Mouse (Mus musculus) mouse embryonic stem cell (cell line): ENCODE results near the gene Cyp2ab1.
"Not testable (repeated sequence)": the region's sequence is repeated elsewhere in the genome, so short reads cannot be mapped to it uniquely, and the experiment has no call there.

Source experiments
- in situ Hi-C, 2 experiments: fragments of 300-500 bp; cut with MboI; formaldehyde crosslinking; loops; 1 replicate in 1 of 2; 3 replicates in 1 of 2; pipeline ENCODE4 v1.14.3; 2019 to 2020; ENCODE audit warnings: low sequenced_read_pairs in 2 of 2, low pct_unique_long_range_greater_than_20kb in 1 of 2, mixed read lengths in 1 of 2; ENCODE audit not compliant: unreplicated experiment in 1 of 2

Gene Cyp2ab1

DNA sequence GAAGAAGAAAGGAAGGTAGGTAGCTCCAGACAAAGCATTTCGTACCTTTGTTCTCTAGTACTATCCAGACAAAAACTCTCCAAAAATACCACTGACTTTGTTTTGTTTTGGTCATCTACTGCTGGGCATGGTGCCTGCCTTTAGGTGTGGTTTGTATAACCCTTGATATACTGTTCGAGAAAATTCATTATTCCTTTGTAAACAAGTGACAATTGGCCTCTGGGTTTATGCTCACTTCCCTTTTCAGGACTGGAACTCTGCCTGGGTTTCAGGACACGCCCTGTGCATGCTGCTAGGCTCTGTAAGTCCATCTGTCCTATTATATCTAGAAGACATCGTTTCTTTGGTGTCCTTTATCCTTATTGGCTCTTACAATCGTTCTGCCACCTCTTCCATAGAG is at the start of gene Cyp2ab1:
Cyp2ab1 (minus strand) TSS at position 119 of the 400 bp plus-strand sequence.
- in situ Hi-C loops, result no loop called here

DNA sequence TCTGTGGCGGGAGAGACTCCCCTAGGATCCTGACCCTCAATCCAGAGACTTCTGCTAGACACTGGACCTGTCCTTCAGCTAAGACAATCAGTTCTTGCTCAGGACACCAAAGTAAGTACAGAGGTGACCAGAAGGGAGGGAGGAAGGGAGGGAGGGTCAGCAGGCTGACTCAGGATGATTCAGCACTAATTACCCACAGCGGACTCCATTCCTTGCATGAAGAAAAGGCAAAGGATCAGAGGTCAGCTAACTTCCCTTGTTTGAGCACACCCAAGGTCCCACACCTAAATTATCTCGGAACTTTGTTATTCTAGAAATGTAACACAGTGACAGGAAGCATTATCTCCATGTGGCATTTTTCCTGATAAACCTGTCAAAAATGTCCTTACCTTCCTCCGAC is 46.5 kb upstream of the Cyp2ab1 start:
- in situ Hi-C loops, result no loop called here

DNA sequence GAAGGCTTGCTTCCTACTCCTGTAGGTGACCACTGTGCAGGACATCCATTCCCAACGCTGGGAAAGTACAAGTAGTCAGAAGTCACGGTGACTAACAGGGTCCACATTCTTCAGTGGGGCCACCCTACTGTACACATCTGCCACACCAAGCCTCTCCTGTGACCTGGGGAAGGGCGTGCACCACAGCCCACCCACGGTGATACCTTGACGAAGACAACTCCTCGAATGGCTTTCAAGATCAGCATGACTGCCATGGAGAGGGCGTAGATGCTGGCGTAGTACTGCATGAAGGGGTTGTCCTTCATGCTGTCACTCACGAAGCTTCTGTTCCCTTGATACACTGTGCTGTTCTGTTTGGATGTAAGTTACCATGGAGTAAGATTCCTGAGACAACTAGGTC is 43.0 kb upstream of the Cyp2ab1 start:
- in situ Hi-C loops, result no loop called here

DNA sequence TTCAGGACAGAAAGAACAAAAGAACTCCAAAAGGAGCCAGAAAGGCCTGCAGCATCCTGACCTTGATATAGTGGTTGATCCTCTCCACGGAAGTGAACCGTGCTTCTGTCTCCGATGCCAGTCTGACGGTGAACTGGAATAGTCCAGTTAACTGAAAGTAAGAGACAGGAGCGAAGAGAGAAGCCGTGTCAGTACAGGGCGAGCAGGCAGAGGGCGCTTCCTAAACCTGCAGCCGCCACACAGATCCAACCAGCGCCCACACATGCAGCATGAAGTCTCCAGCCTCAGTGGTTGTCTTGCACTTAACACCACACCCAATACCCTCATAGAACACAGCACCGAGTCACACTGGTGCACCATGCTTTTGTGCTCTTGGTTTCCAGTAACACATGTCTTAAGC is 36.9 kb upstream of the Cyp2ab1 start:
- in situ Hi-C loops, result no loop called here

DNA sequence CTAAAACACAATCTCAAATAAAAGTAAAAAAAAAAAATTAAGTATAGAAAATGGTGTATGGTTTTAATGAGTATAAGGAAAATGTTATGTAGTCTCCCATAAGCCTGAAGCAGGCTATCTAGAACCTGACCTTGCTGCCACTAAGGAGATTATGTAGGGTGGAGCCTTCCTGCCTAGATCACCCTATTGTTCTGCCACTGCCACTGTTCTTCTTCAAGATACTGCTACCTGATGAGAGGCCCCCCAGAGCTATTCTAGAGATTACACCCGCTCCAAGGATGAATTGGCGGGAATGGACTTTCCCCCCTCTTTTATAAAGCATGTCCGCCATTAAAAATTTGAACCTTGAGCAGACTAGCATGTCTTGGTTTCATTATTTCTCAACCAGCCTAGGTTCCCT is 36.3 kb upstream of the Cyp2ab1 start:
- in situ Hi-C loops, result not testable (repeated sequence)

DNA sequence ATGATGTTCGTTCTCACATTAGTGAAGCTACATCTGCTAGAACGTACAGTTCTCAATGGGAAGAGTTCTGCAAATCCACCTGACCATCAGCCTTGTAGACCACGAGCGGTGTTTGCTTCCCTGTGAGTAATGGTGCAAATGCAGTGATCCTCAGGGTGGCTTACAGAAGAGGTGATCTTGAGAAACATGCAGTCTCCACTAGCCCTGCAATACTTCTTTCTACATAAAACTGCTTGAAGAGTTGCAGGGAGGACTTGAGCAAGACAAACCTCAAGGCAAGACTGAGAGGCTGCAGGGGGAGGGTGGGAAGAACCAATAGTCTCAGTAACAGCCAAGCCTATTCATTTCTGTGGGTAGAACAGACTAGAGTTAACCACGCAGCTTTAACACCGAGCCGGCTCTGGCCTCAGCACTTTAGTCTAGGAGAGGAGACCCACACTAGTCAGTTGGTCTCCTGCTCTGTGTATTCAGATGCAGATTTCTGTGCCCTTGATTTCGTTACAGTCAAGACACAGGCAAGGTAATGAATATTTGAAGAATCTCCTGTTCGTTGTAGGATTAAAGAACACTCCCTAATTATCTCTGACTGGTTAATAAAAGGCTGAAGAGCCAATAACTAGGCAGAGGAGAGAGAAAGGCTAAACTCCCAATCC is 34.6 kb upstream of the Cyp2ab1 start:
- in situ Hi-C loops, result no loop called here

DNA sequence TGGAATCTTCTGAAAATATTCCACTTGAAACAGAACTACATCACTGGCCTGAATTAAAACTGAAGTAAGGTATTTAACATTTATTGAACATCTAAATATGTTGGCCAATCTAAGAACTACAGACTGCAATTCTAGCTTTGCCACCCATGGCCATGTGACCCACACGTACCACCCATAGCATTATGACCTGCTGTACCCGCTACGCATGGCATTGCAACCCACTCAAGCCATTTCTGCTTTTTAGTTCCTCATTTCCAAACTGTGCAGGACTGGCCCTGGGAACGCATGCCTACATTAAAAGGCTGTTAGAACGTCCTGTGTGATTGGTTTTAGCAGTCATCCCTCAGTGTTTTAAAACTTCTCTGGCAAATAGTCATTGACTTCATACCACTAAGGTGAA is 32.6 kb upstream of the Cyp2ab1 start:
- in situ Hi-C loops, result no loop called here

DNA sequence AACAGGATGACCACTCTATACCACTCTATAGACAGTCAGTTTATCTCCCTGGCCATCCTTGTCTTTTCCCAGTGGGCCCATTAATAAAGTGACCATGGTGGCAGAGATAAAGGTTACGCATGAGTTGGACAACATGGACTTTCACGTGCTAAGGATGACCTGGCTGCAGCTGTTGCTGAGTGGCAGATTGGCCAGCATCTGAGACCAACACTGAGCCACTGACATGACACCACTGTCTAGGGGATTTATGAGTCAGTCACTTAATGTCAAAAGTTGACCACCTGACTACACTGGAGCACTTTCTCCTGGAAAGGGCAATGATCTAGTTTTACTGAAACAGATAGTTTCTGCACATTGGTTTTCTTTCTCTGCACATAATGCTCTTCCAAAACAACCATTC is 29.6 kb upstream of the Cyp2ab1 start:
- in situ Hi-C loops, result no loop called here

DNA sequence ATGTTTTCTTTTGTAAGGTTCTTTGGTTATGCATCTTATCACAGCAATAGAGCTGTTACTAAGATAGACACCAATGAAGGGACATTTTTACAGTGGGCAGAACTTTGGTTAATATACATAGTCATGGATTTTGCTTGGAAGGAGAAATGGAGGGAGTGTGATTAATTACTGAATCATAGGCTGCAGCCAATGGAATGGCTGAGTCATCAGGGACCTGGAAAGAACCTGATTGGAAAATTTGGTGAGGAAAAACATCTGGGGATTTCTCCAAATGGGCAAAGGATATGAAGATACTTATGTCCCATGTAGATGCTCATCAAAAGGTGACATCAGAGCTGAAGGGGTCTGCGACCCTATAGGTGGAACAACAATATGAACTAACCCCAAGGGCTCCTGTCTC is 28.8 kb upstream of the Cyp2ab1 start:
- in situ Hi-C loops, result no loop called here

DNA sequence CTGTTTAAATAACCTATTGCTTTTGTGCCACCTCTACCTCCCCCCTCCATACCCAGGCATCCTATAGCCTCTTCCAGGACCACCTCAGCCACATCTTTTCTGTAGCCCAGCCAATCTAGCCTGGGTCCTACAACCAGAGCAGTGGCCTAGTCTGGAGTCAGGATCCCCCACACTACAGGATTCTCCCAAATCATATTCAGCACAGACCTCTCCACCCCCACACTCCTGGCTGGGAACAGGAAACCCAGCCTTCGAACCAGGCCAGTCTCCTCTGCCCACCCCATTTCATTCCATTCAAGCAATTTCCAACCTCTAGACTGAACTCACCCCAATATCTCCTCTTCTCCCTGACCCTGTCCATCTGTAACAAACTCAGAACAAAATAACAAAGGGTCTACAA is 20.3 kb upstream of the Cyp2ab1 start:
- in situ Hi-C loops, result no loop called here

DNA sequence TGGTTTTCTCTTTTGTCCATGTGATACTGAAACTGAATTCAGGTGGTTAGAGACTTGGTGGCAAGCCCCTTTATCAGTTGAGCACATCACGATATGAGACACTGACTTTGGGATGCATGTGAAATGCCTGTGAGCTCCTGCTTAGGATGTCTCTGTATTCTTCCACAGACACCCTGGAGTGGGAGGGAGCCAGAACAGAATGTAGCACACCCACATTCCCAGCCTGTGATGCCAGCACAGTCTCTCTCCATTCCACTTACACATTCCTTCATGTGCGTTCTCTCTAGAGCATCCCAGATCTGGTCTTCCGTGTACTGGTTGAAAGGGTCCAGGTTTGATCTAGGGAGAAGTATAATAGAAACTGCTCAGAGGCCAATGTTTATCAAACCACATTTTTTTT is 13.4 kb upstream of the Cyp2ab1 start:
- in situ Hi-C loops, result no loop called here

DNA sequence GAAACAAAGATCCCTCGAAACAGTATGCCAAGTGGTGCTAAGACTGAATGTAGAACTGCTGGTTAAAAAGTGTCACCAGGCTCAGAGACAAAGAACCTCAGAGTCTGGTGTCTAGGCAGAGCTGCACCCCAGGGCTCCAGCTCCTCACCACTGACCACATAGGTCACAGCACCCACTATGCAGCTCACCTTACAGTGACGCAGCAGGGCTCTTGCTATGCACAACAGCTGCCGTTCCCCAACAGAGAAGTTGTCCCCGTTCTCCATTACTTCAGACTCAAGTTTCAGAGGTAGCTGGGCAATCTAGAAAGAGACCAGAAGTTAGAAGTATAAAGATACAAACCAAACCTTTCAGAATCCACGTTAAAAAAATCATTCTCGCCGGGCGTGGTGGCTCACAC is 9.7 kb upstream of the Cyp2ab1 start:
- in situ Hi-C loops, result no loop called here

DNA sequence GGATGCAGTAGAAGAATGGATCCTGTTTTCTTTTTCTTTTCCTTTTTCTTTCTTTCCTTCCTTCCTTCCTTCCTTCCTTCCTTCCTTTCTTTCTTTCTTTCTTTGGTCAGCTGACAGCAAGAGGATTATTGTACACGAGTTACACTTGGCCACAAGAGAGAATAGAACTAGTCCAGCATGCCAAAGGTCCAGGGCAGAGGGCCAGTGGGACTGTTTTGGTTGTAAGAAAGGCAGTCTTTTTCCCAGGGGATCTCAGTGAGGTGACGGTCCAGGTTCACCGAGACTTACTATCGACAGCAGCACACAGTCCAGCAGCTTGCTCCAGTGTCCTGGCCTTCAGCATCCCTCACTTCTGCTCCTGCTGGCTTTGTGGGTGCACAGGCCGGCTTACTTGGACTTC is 3.1 kb upstream of the Cyp2ab1 start:
- in situ Hi-C loops, result no loop called here

DNA sequence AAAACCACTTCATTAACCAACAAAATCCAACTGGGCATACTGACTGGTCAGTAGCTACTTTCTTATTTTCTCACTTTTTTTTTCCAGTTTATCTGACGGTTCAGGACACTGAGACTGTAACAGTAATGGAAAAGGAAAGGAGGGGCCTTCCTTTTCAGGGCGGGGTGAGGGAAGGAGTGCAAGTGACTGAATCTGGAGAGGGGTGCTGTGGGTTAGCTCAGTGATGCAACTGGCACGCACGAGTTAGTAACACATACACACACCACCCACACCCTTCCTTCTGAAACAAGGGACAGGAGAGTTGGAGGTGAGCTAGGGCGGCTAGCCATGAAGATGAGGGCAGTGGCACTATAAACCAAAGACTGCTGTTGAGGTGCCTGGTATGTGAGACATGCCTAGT is 1.3 kb downstream of the Cyp2ab1 start:
- in situ Hi-C loops, result no loop called here

DNA sequence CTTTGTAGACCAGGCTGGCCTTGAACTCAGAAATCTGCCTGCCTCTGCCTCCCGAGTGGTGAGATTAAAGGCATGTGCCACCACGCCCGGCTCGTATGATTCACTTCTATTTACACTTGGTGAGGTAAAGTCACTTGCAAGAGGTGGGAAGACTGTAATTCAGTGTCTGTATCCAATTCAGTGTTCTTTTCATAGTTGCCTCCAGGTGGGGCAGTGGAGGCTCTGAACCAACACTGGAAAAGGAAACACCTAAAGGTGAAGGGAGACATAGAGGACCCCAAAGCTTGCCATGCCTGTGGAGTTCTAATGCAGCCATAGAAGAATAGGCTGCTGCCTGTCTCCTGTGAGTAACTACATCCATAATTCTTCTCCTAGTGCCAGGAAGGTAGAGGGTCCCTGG is 2.9 kb downstream of the Cyp2ab1 start:
- in situ Hi-C loops, result no loop called here

DNA sequence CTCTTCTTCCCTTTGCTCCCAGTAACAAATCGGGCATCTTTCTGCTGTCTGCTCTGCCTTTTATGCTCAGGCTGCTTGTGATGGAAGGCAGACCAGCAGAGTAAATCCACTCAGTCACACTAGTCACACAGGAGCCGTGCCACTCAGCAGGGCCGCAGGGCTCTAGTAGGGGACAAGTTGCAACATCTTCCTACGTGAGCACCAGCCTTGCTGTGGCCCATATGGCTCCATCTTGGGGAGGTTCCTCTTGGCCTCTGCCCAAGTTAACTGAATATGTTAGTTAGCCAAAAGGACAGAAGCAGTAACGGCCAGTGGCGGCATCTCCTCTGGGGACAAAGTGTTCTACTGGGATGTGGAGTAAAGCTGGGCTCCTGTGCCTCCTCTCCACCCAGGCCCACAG is 8.4 kb downstream of the Cyp2ab1 start:
- in situ Hi-C loops, result no loop called here

DNA sequence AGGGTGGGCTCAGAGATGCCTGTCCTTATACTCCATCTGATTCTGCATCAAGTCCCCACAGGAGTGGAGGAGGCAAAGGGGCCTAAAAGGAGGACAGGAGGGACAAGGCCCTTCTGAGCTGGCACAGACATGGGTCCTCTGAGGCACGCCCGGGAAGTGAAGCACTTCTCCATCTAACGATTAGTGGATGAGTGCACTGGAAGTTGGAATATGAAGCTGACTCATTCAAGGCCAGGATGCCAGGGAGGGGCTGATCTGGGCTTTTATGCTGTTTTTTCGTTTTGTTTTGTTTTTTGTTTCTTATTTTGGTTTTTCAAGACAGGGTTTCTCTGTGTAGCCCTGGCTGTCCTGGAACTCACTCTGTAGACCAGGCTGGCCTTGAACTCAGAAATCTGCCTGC is 9.9 kb downstream of the Cyp2ab1 start:
- in situ Hi-C loops, result no loop called here

DNA sequence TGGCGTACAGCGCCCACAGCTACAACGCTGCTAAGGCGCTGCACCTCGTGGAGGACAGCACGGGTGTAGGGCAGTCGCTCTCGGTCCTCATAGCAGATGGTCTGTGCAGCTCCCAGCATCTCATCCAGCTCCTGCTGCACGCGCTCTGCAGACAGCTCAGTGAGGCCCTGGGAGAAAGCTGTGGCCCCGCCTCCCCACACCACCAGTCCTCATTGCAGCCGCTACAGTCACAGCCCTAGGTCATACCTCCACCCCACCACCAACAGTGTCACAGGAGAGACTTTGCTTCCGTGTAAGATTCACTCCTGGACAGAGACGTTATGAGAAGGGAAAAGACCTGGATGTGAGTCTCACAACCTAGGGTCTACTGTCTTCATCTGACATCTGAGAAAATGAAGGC is 12.9 kb downstream of the Cyp2ab1 start:
- in situ Hi-C loops, result no loop called here

DNA sequence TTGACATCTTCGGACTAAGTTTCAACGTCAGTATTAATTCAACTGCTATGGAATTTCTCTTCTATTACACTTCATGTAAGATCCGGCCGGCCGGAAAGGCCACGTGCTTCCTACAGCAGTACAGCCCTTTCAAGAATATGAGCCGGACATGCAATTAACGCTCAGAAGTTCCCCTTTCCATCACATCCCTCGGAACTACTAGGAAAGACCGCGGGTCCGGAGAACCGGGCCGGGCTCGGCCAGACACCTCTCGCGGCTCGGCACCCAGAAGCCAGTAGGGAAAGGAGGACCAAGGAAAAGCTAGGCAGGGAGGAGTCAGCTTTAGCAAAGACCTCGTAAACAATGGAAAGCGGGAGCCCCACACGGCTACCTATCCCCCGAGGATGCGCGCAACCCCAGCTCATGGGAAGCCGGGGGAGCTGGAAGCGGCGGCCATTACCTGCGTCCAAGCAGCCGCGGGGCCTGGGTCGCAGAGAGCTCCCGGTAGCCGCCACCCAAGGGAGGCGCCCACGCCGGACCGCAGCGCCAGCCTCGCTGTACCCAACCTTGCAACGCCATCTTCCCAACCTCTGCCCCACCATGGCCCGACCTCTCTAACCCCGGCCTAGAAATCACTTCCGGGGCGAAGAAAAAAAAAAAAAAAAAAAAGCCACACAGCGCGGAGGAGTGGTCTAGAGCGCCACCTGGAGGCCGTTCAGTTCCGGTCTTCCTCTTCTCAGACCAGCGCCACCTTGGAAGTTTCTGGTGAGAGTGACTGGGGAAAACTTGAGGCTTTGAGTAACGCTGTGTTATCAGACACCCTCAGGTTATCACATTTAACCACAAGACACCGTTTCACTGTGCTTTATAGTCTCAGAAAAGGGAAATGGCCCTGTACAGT is 23.2 kb downstream of the Cyp2ab1 start, which contains the start of gene Parl:
Parl (minus strand) TSS at position 618 of the 880 bp plus-strand sequence.
- in situ Hi-C loops, result no loop called here

DNA sequence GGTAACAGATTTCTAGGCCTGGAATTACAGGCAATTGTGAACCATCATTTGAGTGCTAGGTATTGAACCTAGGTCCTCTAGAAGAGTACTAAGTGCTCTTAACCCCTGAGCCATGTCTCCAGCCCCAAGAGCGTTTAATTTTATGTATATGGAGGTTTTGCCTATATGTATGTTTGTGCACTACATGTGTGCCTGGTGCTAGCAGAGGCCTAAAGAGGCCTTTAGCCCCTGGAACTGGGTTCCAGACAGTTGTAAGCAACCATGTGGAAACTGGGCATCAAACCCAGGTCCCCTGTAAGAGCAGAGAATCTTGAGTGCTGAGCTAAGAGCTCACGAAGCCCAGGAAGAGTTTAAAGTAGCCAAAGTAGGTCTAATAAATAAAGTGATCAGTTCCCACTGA is 25.1 kb downstream of the Cyp2ab1 start:
- in situ Hi-C loops, result no loop called here
